Mouse (Mus musculus) lung, embryonic 14.5 days (tissue): ENCODE measurements around the gene Tbc1d25. TPM values are rescaled to one million over a fixed set of nuclear protein-coding genes. Genes with fewer than 3 reads are reported as not detected.
A peak's percentile ranks its signal among the peaks of the same experiment; 100 is the strongest.

ENCODE experiments used
- ATAC-seq: fragments of 200-750 bp; cut with Nextera tagmentation; 2 replicates; pipeline ENCODE4 v1.8.0; 2017; ENCODE audit warnings: mild to moderate bottlenecking, moderate TSS enrichment, moderate library complexity; ENCODE audit not compliant: insufficient read depth
- DNase-seq: peaks from one replicate; pipeline ENCODE4 v3.0.0-alpha.2; 2015
- H3K27ac ChIP-seq: fragments of 300-500 bp; sonication (generic); 2 replicates; pipeline ENCODE4 v1.5.1; 2014; ENCODE audit warnings: low read depth, mild to moderate bottlenecking, moderate library complexity
- H3K27me3 ChIP-seq: fragments of 300-500 bp; sonication (generic); 2 replicates; pipeline ENCODE4 v1.6.1; 2014; ENCODE audit warnings: low read length, control low read depth; ENCODE audit not compliant: insufficient read depth
- H3K36me3 ChIP-seq: fragments of 300-500 bp; sonication (generic); 2 replicates; pipeline ENCODE4 v1.6.1; 2014; ENCODE audit warnings: control low read depth; ENCODE audit not compliant: insufficient read depth
- H3K4me1 ChIP-seq: fragments of 300-500 bp; sonication (generic); 2 replicates; pipeline ENCODE4 v1.6.1; 2014; ENCODE audit warnings: antibody characterized with exemption, control low read depth; ENCODE audit not compliant: insufficient read depth
- H3K4me2 ChIP-seq: fragments of 300-500 bp; sonication (generic); 2 replicates; pipeline ENCODE4 v1.6.1; 2014; ENCODE audit warnings: mild to moderate bottlenecking
- H3K4me3 ChIP-seq: fragments of 300-500 bp; sonication (generic); 2 replicates; pipeline ENCODE4 v1.5.1; 2014; ENCODE audit warnings: low read depth, low read length
- H3K9ac ChIP-seq: fragments of 300-500 bp; sonication (generic); 2 replicates; pipeline ENCODE4 v1.6.1; 2014
- H3K9me3 ChIP-seq: fragments of 300-500 bp; sonication (generic); 2 replicates; pipeline ENCODE4 v1.6.1; 2016; ENCODE audit warnings: low read depth, low read length, control low read depth
- CTCF ChIP-seq: IDR thresholded peaks from 2 replicates; pipeline ENCODE4 v1.5.1; 2016; ENCODE audit warnings: antibody characterized with exemption, low read depth
- WGBS: fragments of 180-500 bp; shearing (Covaris S2); extraction: QIAGEN DNeasy Blood & Tissue Kit; methylation state at CpG from one replicate; pipeline ENCODE4 v1.1.7; 2014; 5-methylcytosine and 5-hydroxymethylcytosine counted together
- polyA plus RNA-seq: library from polyadenylated mRNA; unstranded; fragments of >200 nt; fragmentation: Nextera tagmentation; extraction: Ambion mirVana; gene quantifications from 2 replicates; pipeline ENCODE4 v1.2.1, GENCODE M21; 2014

The Tbc1d25 gene
- polyA plus RNA-seq, 1 experiment from 2014 or later, result 12.6 TPM

GRCm38 (mm10) chrX:8211490-8212207, 35.7 kb upstream of the Tbc1d25 start:
- no peak overlapping the region for H3K4me2 ChIP-seq
- H3K27ac ChIP-seq, result no peak overlapping the region
- no peak overlapping the region for H3K9ac ChIP-seq
- no peak for ATAC-seq
- TF ChIP-seq CTCF, result no peak
- H3K27me3 ChIP-seq, result no peaks in the 10 kb centered on the region
- no peak for DNase-seq
- WGBS, result 71% methylated on average over 7 of the region's 7 CpGs
- H3K4me3 ChIP-seq, result no peak overlapping the region
- no peaks in the 10 kb centered on the region for H3K36me3 ChIP-seq
- no peaks in the 10 kb centered on the region for H3K9me3 ChIP-seq
- no peaks in the 10 kb centered on the region for H3K4me1 ChIP-seq

GRCm38 (mm10) chrX:8209720-8210119, 33.7 kb upstream of the Tbc1d25 start:
- Histone ChIP-seq H3K4me1 (no peaks in the 10 kb centered on the region), H3K36me3 (no peaks in the 10 kb centered on the region), H3K4me3 (no peak overlapping the region), H3K9me3 (no peaks in the 10 kb centered on the region), H3K27me3 (no peaks in the 10 kb centered on the region), H3K9ac (no peak overlapping the region), H3K4me2 (no peak overlapping the region), H3K27ac (no peak overlapping the region)
- WGBS, result 57% methylated on average over 2 of the region's 2 CpGs
- TF ChIP-seq CTCF, result no peak
- ATAC-seq (no peak), DNase-seq (no peak)

GRCm38 (mm10) chrX:8207224-8207623, 31.2 kb upstream of the Tbc1d25 start:
- no peak for DNase-seq
- no peak for ATAC-seq
- no peaks in the 10 kb centered on the region for H3K9me3 ChIP-seq
- no peak overlapping the region for H3K9ac ChIP-seq
- TF ChIP-seq CTCF, result no peak
- peak overlapping the region; percentile 67; the same call in 1 of the 2 replicates for H3K4me2 ChIP-seq
- H3K4me3 ChIP-seq, result peak overlapping the region; percentile 49; the same call in 1 of the 2 replicates
- no peaks in the 10 kb centered on the region for H3K36me3 ChIP-seq
- no peak overlapping the region for H3K27ac ChIP-seq
- WGBS, result 25% methylated on average over 4 of the region's 4 CpGs
- H3K4me1 ChIP-seq, result no peaks in the 10 kb centered on the region
- H3K27me3 ChIP-seq, result no peaks in the 10 kb centered on the region

GRCm38 (mm10) chrX:8206694-8207197, 30.8 kb upstream of the Tbc1d25 start:
- Histone ChIP-seq H3K9me3 (no peaks in the 10 kb centered on the region), H3K4me1 (no peaks in the 10 kb centered on the region), H3K36me3 (no peaks in the 10 kb centered on the region), H3K27me3 (no peaks in the 10 kb centered on the region), H3K27ac (no peak overlapping the region), H3K9ac (peak overlapping the region; percentile 60; the same call in 1 of the 2 replicates), H3K4me2 (peak overlapping the region; percentile 67), H3K4me3 (peak overlapping the region; percentile 49)
- ATAC-seq (peak; percentile 26; the same call in 1 of the 2 replicates), DNase-seq (no peak)
- WGBS, result 14% methylated on average over 11 of the region's 11 CpGs
- no peak for TF ChIP-seq CTCF

- Histone ChIP-seq H3K9me3 (no peaks in the 10 kb centered on the region), H3K9ac (peak within 1 kb of the TSS; percentile 60), H3K4me1 (no peaks in the 10 kb centered on the region), H3K4me2 (peak within 1 kb of the TSS; percentile 67), H3K4me3 (peak within 1 kb of the TSS; percentile 49), H3K27ac (no peak within 1 kb of the TSS), H3K27me3 (no peaks in the 10 kb centered on the region), H3K36me3 (no peaks in the 10 kb centered on the region)
- peak; percentile 86 for DNase-seq
- ATAC-seq, result peak; percentile 97
- WGBS, result 8% methylated on average over 41 of the region's 46 CpGs
- TF ChIP-seq CTCF, result no peak
These were observed 30.2 kb upstream of the Tbc1d25 start, which contains the start of gene Porcn for GRCm38 (mm10) chrX:8206015-8206693. Gene Porcn, minus strand, starts transcription at chrX:8206525.

GRCm38 (mm10) chrX:8205551-8205950, 29.6 kb upstream of the Tbc1d25 start:
- no peaks in the 10 kb centered on the region for H3K36me3 ChIP-seq
- H3K9me3 ChIP-seq, result no peaks in the 10 kb centered on the region
- 0 out of 2 replicates have a peak overlapping the region, but pooled peaks have one; percentile 60 for H3K9ac ChIP-seq
- H3K4me3 ChIP-seq, result peak overlapping the region; percentile 49
- H3K27me3 ChIP-seq, result no peaks in the 10 kb centered on the region
- ATAC-seq (no peak), DNase-seq (no peak)
- H3K4me1 ChIP-seq, result no peaks in the 10 kb centered on the region
- 36% methylated on average over 7 of the region's 7 CpGs for WGBS
- no peak for TF ChIP-seq CTCF
- H3K4me2 ChIP-seq, result peak overlapping the region; percentile 67
- no peak overlapping the region for H3K27ac ChIP-seq

- 62% methylated on average over 4 of the region's 4 CpGs for WGBS
- H3K9ac ChIP-seq, result no peak overlapping the region
- no peaks in the 10 kb centered on the region for H3K36me3 ChIP-seq
- no peak overlapping the region for H3K27ac ChIP-seq
- H3K4me3 ChIP-seq, result no peak overlapping the region
- no peak overlapping the region for H3K4me2 ChIP-seq
- ATAC-seq (no peak), DNase-seq (no peak)
- no peaks in the 10 kb centered on the region for H3K9me3 ChIP-seq
- H3K4me1 ChIP-seq, result no peaks in the 10 kb centered on the region
- TF ChIP-seq CTCF, result no peak
- no peaks in the 10 kb centered on the region for H3K27me3 ChIP-seq
These were observed 29.1 kb upstream of the Tbc1d25 start for GRCm38 (mm10) chrX:8205088-8205487.
